Mouse (Mus musculus) bone marrow macrophage, adult 2 months (primary cell): ENCODE measurements around the gene Mmrn2.

Experiments
- CTCF ChIP-seq: IDR thresholded peaks from 2 replicates; pipeline ENCODE4 v1.5.1; 2012; ENCODE audit warnings: low read depth, mild to moderate bottlenecking, low read length, moderate library complexity
- POLR2A ChIP-seq: IDR thresholded peaks from 2 replicates; pipeline ENCODE4 v1.6.1; 2012; ENCODE audit warnings: mild to moderate bottlenecking, low read depth, low read length, borderline replicate concordance

- TF ChIP-seq CTCF (no peak), POLR2A (no peak)
These were observed 24.8 kb downstream of the Mmrn2 start for GRCm38 (mm10) chr14:34400021-34400420.
